ENCODE assay signal across 11 mouse cellular contexts in the genomic region with DNA sequence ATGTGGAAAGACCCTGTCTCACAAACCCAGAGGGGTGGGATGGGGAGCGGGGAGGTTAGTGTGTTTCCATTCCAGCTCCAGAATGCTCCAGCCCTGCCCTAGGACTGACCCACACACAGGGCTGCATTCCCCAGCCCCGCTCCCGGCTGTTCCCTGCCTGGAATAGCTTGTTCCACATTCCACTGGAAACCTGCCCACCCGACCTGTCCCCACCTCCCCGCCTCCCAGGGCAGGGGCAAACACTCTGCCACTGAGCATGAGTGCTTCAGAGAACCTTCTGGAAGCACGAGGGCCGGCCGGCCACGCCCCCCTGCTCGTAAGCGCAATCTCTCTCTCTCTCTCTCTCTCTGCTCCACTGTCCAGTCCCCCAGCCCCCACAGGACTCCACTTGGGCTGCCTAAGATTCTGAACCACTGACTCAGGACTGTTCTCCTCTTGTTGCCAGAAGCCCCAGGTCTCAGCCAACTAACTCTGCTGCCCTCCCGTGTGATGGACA. TPM values are rescaled to one million over a fixed set of nuclear protein-coding genes. Genes with fewer than 3 reads are reported as not detected.
A peak's percentile ranks its signal among the peaks of the same experiment; 100 is the strongest.
DNase-seq lines count a peak whose midpoint lies in the region; ATAC-seq and TF ChIP-seq lines count a peak whose summit lies in the region.
"Had no signal": no experiment of that assay in that cellular context is flagged by ENCODE, and none has a peak within 500 bp of the region (broad histone marks: within the 10 kb centered on the region; RNA-seq: fewer than 3 reads in every experiment).

No protein-coding gene starts in this region.

- no peak for TF ChIP-seq CTCF in intestine, postnatal 0 days (IDR thresholded peaks at IDR 0.05; ENCODE audit: low read depth)
- TF ChIP-seq CTCF in kidney, postnatal 0 days (IDR thresholded peaks at IDR 0.05; ENCODE audit: low read depth): no peak

- no peaks in the 10 kb centered on the region for H3K9me3 ChIP-seq in intestine, embryonic 16.5 days (ENCODE audit: control insufficient read depth, low read length)
- H3K9me3 ChIP-seq in intestine, postnatal 0 days (ENCODE audit: control insufficient read depth): no peaks in the 10 kb centered on the region
- no peaks in the 10 kb centered on the region for H3K9me3 ChIP-seq in kidney, postnatal 0 days (replicated peaks; ENCODE audit: low read length)
- H3K9me3 ChIP-seq in stomach, embryonic 14.5 days (ENCODE audit: control insufficient read depth, low read depth, low read length): no peaks in the 10 kb centered on the region
- H3K9me3 ChIP-seq in hindbrain, embryonic 11.5 days (ENCODE audit: control insufficient read depth, low read length): no peaks in the 10 kb centered on the region
- H3K9me3 ChIP-seq in intestine, embryonic 15.5 days: no peaks in the 10 kb centered on the region
- H3K9me3 ChIP-seq: hindbrain, embryonic 12.5 days had no signal

- no peak overlapping the region for H3K4me2 ChIP-seq in intestine, embryonic 16.5 days (ENCODE audit: low read depth, low read length)
- H3K4me2 ChIP-seq in intestine, postnatal 0 days (replicated peaks; ENCODE audit: low read depth): no peak overlapping the region
- no peak overlapping the region for H3K4me2 ChIP-seq in kidney, postnatal 0 days (ENCODE audit: low read length)
- H3K4me2 ChIP-seq in stomach, embryonic 14.5 days (replicated peaks; ENCODE audit: low read depth, low read length): no peak overlapping the region
- no peak overlapping the region for H3K4me2 ChIP-seq in hindbrain, embryonic 11.5 days (replicated peaks; ENCODE audit: low read depth, low read length)
- no peak overlapping the region for H3K4me2 ChIP-seq in intestine, embryonic 15.5 days (replicated peaks)
- H3K4me2 ChIP-seq: hindbrain, embryonic 12.5 days had no signal

- DNase-seq in heart, adult 9 months (ENCODE audit: low spot score in 2 of 2): peak; percentile 78 to 84
- DNase-seq in kidney, postnatal 0 days (ENCODE audit: low spot score): peak; percentile 37
- no peak for DNase-seq in hindbrain, embryonic 11.5 days (ENCODE audit: low spot score)
- no peak for DNase-seq in yolk sac, embryonic 10.5 days (ENCODE audit: low spot score)
- DNase-seq: adrenal gland, postnatal 36 days; liver had no signal

- H3K4me1 ChIP-seq in intestine, embryonic 16.5 days (ENCODE audit: control insufficient read depth, insufficient read depth, low read length): peaks cover 15% of the 10 kb centered on the region
- H3K4me1 ChIP-seq in intestine, postnatal 0 days (replicated peaks; ENCODE audit: control insufficient read depth, insufficient read depth, low read length): no peaks in the 10 kb centered on the region
- H3K4me1 ChIP-seq in kidney, postnatal 0 days (replicated peaks; ENCODE audit: insufficient read depth, low read length): no peaks in the 10 kb centered on the region; the same call in 1 of the 2 replicates
- peaks cover 14% of the 10 kb centered on the region; the same call in 1 of the 2 replicates for H3K4me1 ChIP-seq in stomach, embryonic 14.5 days (ENCODE audit: control insufficient read depth, insufficient read depth, low read length)
- H3K4me1 ChIP-seq in hindbrain, embryonic 11.5 days (replicated peaks; ENCODE audit: control insufficient read depth, insufficient read depth, low read length): no peaks in the 10 kb centered on the region
- H3K4me1 ChIP-seq in intestine, embryonic 15.5 days (replicated peaks): peaks cover 9% of the 10 kb centered on the region

- no peak overlapping the region for H3K4me3 ChIP-seq in intestine, embryonic 16.5 days (ENCODE audit: low read length)
- H3K4me3 ChIP-seq in intestine, postnatal 0 days (ENCODE audit: low read depth, low read length): no peak overlapping the region
- no peak overlapping the region for H3K4me3 ChIP-seq in kidney, postnatal 0 days (replicated peaks; ENCODE audit: low read depth, low read length)
- no peak overlapping the region for H3K4me3 ChIP-seq in stomach, embryonic 14.5 days (ENCODE audit: low read depth, low read length)
- no peak overlapping the region for H3K4me3 ChIP-seq in hindbrain, embryonic 11.5 days (ENCODE audit: low read depth, low read length)
- no peak overlapping the region for H3K4me3 ChIP-seq in intestine, embryonic 15.5 days (replicated peaks)
- H3K4me3 ChIP-seq: hindbrain, embryonic 12.5 days had no signal

- ATAC-seq in intestine, embryonic 16.5 days: peak; percentile 26
- ATAC-seq in intestine, postnatal 0 days: no peak
- no peak; the same call in 1 of the 2 replicates for ATAC-seq in kidney, postnatal 0 days (replicated peaks; ENCODE audit: low FRiP score, low read depth)
- ATAC-seq in stomach, embryonic 14.5 days (ENCODE audit: insufficient number of reproducible peaks, insufficient read depth, low FRiP score, low read depth): 0 out of 2 replicates have a peak, but pooled peaks have one; percentile 24
- ATAC-seq in hindbrain, embryonic 11.5 days (ENCODE audit: low FRiP score): no peak
- no peak for ATAC-seq in intestine, embryonic 15.5 days

- H3K27me3 ChIP-seq in intestine, embryonic 16.5 days (replicated peaks; ENCODE audit: control insufficient read depth, insufficient read depth, low read length): no peaks in the 10 kb centered on the region
- no peaks in the 10 kb centered on the region for H3K27me3 ChIP-seq in intestine, postnatal 0 days (replicated peaks; ENCODE audit: control insufficient read depth, insufficient read depth, low read length)
- H3K27me3 ChIP-seq in kidney, postnatal 0 days (ENCODE audit: insufficient read depth, low read length): no peaks in the 10 kb centered on the region
- no peaks in the 10 kb centered on the region for H3K27me3 ChIP-seq in stomach, embryonic 14.5 days (ENCODE audit: control insufficient read depth, insufficient read depth, low read length)
- no peaks in the 10 kb centered on the region for H3K27me3 ChIP-seq in hindbrain, embryonic 11.5 days (ENCODE audit: control insufficient read depth, insufficient read depth, low read length)
- H3K27me3 ChIP-seq in intestine, embryonic 15.5 days (replicated peaks): no peaks in the 10 kb centered on the region
- H3K27me3 ChIP-seq: hindbrain, embryonic 12.5 days had no signal

- H3K36me3 ChIP-seq in intestine, embryonic 16.5 days (ENCODE audit: control insufficient read depth, insufficient read depth, low read length): no peaks in the 10 kb centered on the region
- no peaks in the 10 kb centered on the region; the same call in 1 of the 2 replicates for H3K36me3 ChIP-seq in intestine, postnatal 0 days (ENCODE audit: control insufficient read depth, insufficient read depth)
- H3K36me3 ChIP-seq in kidney, postnatal 0 days (ENCODE audit: insufficient read depth, low read length): peaks cover 13% of the 10 kb centered on the region
- peaks cover 17% of the 10 kb centered on the region for H3K36me3 ChIP-seq in stomach, embryonic 14.5 days (ENCODE audit: control insufficient read depth, insufficient read depth, low read length)
- no peaks in the 10 kb centered on the region for H3K36me3 ChIP-seq in hindbrain, embryonic 11.5 days (ENCODE audit: control insufficient read depth, insufficient read depth, low read length)
- peaks cover 13% of the 10 kb centered on the region; the same call in 1 of the 2 replicates for H3K36me3 ChIP-seq in intestine, embryonic 15.5 days

- no peak overlapping the region for H3K27ac ChIP-seq in intestine, embryonic 16.5 days (ENCODE audit: low read length)
- no peak overlapping the region for H3K27ac ChIP-seq in intestine, postnatal 0 days (ENCODE audit: low read depth, low read length)
- H3K27ac ChIP-seq in kidney, postnatal 0 days: peak overlapping the region; percentile 19; the same call in 1 of the 2 replicates
- H3K27ac ChIP-seq in stomach, embryonic 14.5 days (ENCODE audit: low read length): 0 out of 2 replicates have a peak overlapping the region, but pooled peaks have one; percentile 2
- H3K27ac ChIP-seq in hindbrain, embryonic 11.5 days (ENCODE audit: low read depth, low read length): no peak overlapping the region
- H3K27ac ChIP-seq in intestine, embryonic 15.5 days: no peak overlapping the region
- H3K27ac ChIP-seq: hindbrain, embryonic 12.5 days had no signal

- WGBS in intestine, embryonic 16.5 days: 55% methylated on average over 12 of the region's 12 CpGs
- 59% methylated on average over 12 of the region's 12 CpGs for WGBS in intestine, postnatal 0 days
- WGBS in kidney, postnatal 0 days: 57% methylated on average over 12 of the region's 12 CpGs
- 52% methylated on average over 12 of the region's 12 CpGs for WGBS in stomach, embryonic 14.5 days
- WGBS in hindbrain, embryonic 11.5 days: 81% methylated on average over 11 of the region's 12 CpGs
- WGBS in intestine, embryonic 15.5 days: 59% methylated on average over 12 of the region's 12 CpGs

- H3K9ac ChIP-seq in intestine, embryonic 16.5 days (ENCODE audit: low read depth, low read length): no peak overlapping the region
- H3K9ac ChIP-seq in intestine, postnatal 0 days (ENCODE audit: low read depth, low read length): no peak overlapping the region
- H3K9ac ChIP-seq in kidney, postnatal 0 days (ENCODE audit: low read depth, low read length): no peak overlapping the region
- H3K9ac ChIP-seq in stomach, embryonic 14.5 days (replicated peaks; ENCODE audit: low read depth, low read length): no peak overlapping the region
- H3K9ac ChIP-seq in hindbrain, embryonic 11.5 days (ENCODE audit: low read depth, low read length): no peak overlapping the region
- no peak overlapping the region for H3K9ac ChIP-seq in intestine, embryonic 15.5 days
- H3K9ac ChIP-seq: hindbrain, embryonic 12.5 days had no signal

RNA-seq across cellular contexts. Expression of a gene that starts 21.4 kb away (rescaled TPM):
- 8.6 and 8.8 TPM in 2 replicates for polyA plus RNA-seq in intestine, embryonic 16.5 days (2015; fragmentation: Nextera tagmentation; extraction: Ambion mirVana)
- 6.6 and 7.5 TPM in 2 replicates for polyA plus RNA-seq in intestine, postnatal 0 days (2015; fragmentation: Nextera tagmentation; extraction: Ambion mirVana)
- 24.2 and 27.2 TPM in 2 replicates for polyA plus RNA-seq in kidney, postnatal 0 days (2015; fragmentation: Nextera tagmentation; extraction: Ambion mirVana)
- 14.9 and 16.8 TPM in 2 replicates for polyA plus RNA-seq in stomach, embryonic 14.5 days (2014; fragmentation: Nextera tagmentation; extraction: Ambion mirVana)
- polyA plus RNA-seq in hindbrain, embryonic 11.5 days (2014; fragmentation: Nextera tagmentation; extraction: Ambion mirVana): 16.4 and 20.7 TPM in 2 replicates
- 10.3 and 11.9 TPM in 2 replicates for polyA plus RNA-seq in intestine, embryonic 15.5 days (2015; fragmentation: Nextera tagmentation; extraction: Ambion mirVana)

RNA-seq across cellular contexts. Expression of a gene that starts 26.9 kb away (rescaled TPM):
- 20.1 and 20.9 TPM in 2 replicates for polyA plus RNA-seq in intestine, embryonic 16.5 days (2015; fragmentation: Nextera tagmentation; extraction: Ambion mirVana)
- polyA plus RNA-seq in intestine, postnatal 0 days (2015; fragmentation: Nextera tagmentation; extraction: Ambion mirVana): 15.5 and 17.9 TPM in 2 replicates
- 17.1 and 21.3 TPM in 2 replicates for polyA plus RNA-seq in kidney, postnatal 0 days (2015; fragmentation: Nextera tagmentation; extraction: Ambion mirVana)
- polyA plus RNA-seq in stomach, embryonic 14.5 days (2014; fragmentation: Nextera tagmentation; extraction: Ambion mirVana): 11.5 and 14.2 TPM in 2 replicates
- 15.2 and 15.7 TPM in 2 replicates for polyA plus RNA-seq in hindbrain, embryonic 11.5 days (2014; fragmentation: Nextera tagmentation; extraction: Ambion mirVana)
- 21.4 and 23.6 TPM in 2 replicates for polyA plus RNA-seq in intestine, embryonic 15.5 days (2015; fragmentation: Nextera tagmentation; extraction: Ambion mirVana)

RNA-seq across cellular contexts. Expression of a gene that starts 30.7 kb away (rescaled TPM):
- 635 and 649 TPM in 2 replicates for polyA plus RNA-seq in intestine, embryonic 16.5 days (2015; fragmentation: Nextera tagmentation; extraction: Ambion mirVana)
- polyA plus RNA-seq in intestine, postnatal 0 days (2015; fragmentation: Nextera tagmentation; extraction: Ambion mirVana): 398 and 414 TPM in 2 replicates
- 561 and 572 TPM in 2 replicates for polyA plus RNA-seq in kidney, postnatal 0 days (2015; fragmentation: Nextera tagmentation; extraction: Ambion mirVana)
- polyA plus RNA-seq in stomach, embryonic 14.5 days (2014; fragmentation: Nextera tagmentation; extraction: Ambion mirVana): 519 and 589 TPM in 2 replicates
- 474 and 506 TPM in 2 replicates for polyA plus RNA-seq in hindbrain, embryonic 11.5 days (2014; fragmentation: Nextera tagmentation; extraction: Ambion mirVana)
- polyA plus RNA-seq in intestine, embryonic 15.5 days (2015; fragmentation: Nextera tagmentation; extraction: Ambion mirVana): 642 and 660 TPM in 2 replicates

RNA-seq across cellular contexts. Expression of a gene that starts 31.6 kb away (rescaled TPM):
- polyA plus RNA-seq in intestine, embryonic 16.5 days (2015; fragmentation: Nextera tagmentation; extraction: Ambion mirVana): 55.1 and 55.4 TPM in 2 replicates
- 48.2 and 49.7 TPM in 2 replicates for polyA plus RNA-seq in intestine, postnatal 0 days (2015; fragmentation: Nextera tagmentation; extraction: Ambion mirVana)
- 41.9 and 44.7 TPM in 2 replicates for polyA plus RNA-seq in kidney, postnatal 0 days (2015; fragmentation: Nextera tagmentation; extraction: Ambion mirVana)
- 30.6 and 31.7 TPM in 2 replicates for polyA plus RNA-seq in stomach, embryonic 14.5 days (2014; fragmentation: Nextera tagmentation; extraction: Ambion mirVana)
- 19.2 and 20.8 TPM in 2 replicates for polyA plus RNA-seq in hindbrain, embryonic 11.5 days (2014; fragmentation: Nextera tagmentation; extraction: Ambion mirVana)
- 44.0 and 46.2 TPM in 2 replicates for polyA plus RNA-seq in intestine, embryonic 15.5 days (2015; fragmentation: Nextera tagmentation; extraction: Ambion mirVana)

RNA-seq across cellular contexts. Expression of a gene that starts 42.9 kb away (rescaled TPM):
- 12.5 and 14.5 TPM in 2 replicates for polyA plus RNA-seq in intestine, embryonic 16.5 days (2015; fragmentation: Nextera tagmentation; extraction: Ambion mirVana)
- 6.3 and 10.0 TPM in 2 replicates for polyA plus RNA-seq in intestine, postnatal 0 days (2015; fragmentation: Nextera tagmentation; extraction: Ambion mirVana)
- polyA plus RNA-seq in kidney, postnatal 0 days (2015; fragmentation: Nextera tagmentation; extraction: Ambion mirVana): 7.5 and 8.3 TPM in 2 replicates
- polyA plus RNA-seq in stomach, embryonic 14.5 days (2014; fragmentation: Nextera tagmentation; extraction: Ambion mirVana): 15.3 and 16.4 TPM in 2 replicates
- 15.6 and 17.6 TPM in 2 replicates for polyA plus RNA-seq in hindbrain, embryonic 11.5 days (2014; fragmentation: Nextera tagmentation; extraction: Ambion mirVana)
- 13.9 and 15.9 TPM in 2 replicates for polyA plus RNA-seq in intestine, embryonic 15.5 days (2015; fragmentation: Nextera tagmentation; extraction: Ambion mirVana)

Comparison
In these comparisons a context has a peak if more than half of its experiments do, and no peak if none do; other contexts are left out.
1. ATAC-seq: peak in intestine, embryonic 16.5 days (single experiment) and stomach, embryonic 14.5 days (single experiment); none in intestine, postnatal 0 days (single experiment), kidney, postnatal 0 days (single experiment), hindbrain, embryonic 11.5 days (single experiment) and intestine, embryonic 15.5 days (single experiment).
2. H3K27ac ChIP-seq: peak in kidney, postnatal 0 days (single experiment) and stomach, embryonic 14.5 days (single experiment); none in intestine, embryonic 16.5 days (single experiment), intestine, postnatal 0 days (single experiment), hindbrain, embryonic 11.5 days (single experiment) and intestine, embryonic 15.5 days (single experiment).
3. DNase-seq: peak in heart, adult 9 months (2 of 2) and kidney, postnatal 0 days (single experiment); none in hindbrain, embryonic 11.5 days (single experiment) and yolk sac, embryonic 10.5 days (single experiment).